Mouse (Mus musculus): Measurements from ENCODE around the gene Slc38a1.

Gene Slc38a1

GRCm38 (mm10) chr15:96622376-96622775 lies 20.3 kb downstream of the Slc38a1 start:
- CTCF ChIA-PET = no interaction called here

GRCm38 (mm10) chr15:96621686-96622085 lies 21.0 kb downstream of the Slc38a1 start:
- CTCF ChIA-PET = interaction anchor here (0.8 kb wide), 1 partner anchor 21 kb away, joined by 8 read pairs; no protein-coding TSS in a partner anchor

- CTCF ChIA-PET = no interaction called here
Measured at GRCm38 (mm10) chr15:96617555-96617954, 25.2 kb downstream of the Slc38a1 start.

GRCm38 (mm10) chr15:96608671-96609070 lies 34.0 kb downstream of the Slc38a1 start:
- CTCF ChIA-PET = no interaction called here

GRCm38 (mm10) chr15:96607422-96607821 lies 35.3 kb downstream of the Slc38a1 start:
- CTCF ChIA-PET = no interaction called here

GRCm38 (mm10) chr15:96604282-96604681 lies 38.4 kb downstream of the Slc38a1 start:
- CTCF ChIA-PET = interaction anchor here (0.8 kb wide), 1 partner anchor 11 kb away, joined by 4 read pairs; no protein-coding TSS in a partner anchor

GRCm38 (mm10) chr15:96602043-96602442 lies 40.7 kb downstream of the Slc38a1 start:
- CTCF ChIA-PET = interaction anchor here (0.5 kb wide), 2 partner anchors 59 to 140 kb away, joined by 6 to 10 read pairs; no protein-coding TSS in a partner anchor

- CTCF ChIA-PET = interaction anchor here (0.5 to 1.5 kb wide), 4 partner anchors 10 to 48 kb away, joined by 3 to 8 read pairs (median 4); no protein-coding TSS in a partner anchor
Measured at GRCm38 (mm10) chr15:96599852-96600781, 42.6 kb downstream of the Slc38a1 start.

- CTCF ChIA-PET = interaction anchor here (0.6 to 1.5 kb wide), 3 partner anchors 47 to 85 kb away, joined by 3 to 5 read pairs (median 4); no protein-coding TSS in a partner anchor
Measured at GRCm38 (mm10) chr15:96598888-96599578, 43.7 kb downstream of the Slc38a1 start.

- CTCF ChIA-PET = no interaction called here
Measured at GRCm38 (mm10) chr15:96597116-96597515, 45.6 kb downstream of the Slc38a1 start.

- CTCF ChIA-PET = interaction anchor here (0.6 kb wide), 1 partner anchor 105 kb away, joined by 3 read pairs; the partner anchor contains the start of gene Slc38a2
Measured at GRCm38 (mm10) chr15:96594316-96594715, 48.4 kb downstream of the Slc38a1 start.

- CTCF ChIA-PET = interaction anchor here (0.6 to 0.9 kb wide), 2 partner anchors 10 to 106 kb away, joined by 3 to 4 read pairs; partner anchors contain the start of gene Slc38a2
Measured at GRCm38 (mm10) chr15:96593866-96594265, 48.8 kb downstream of the Slc38a1 start.

- CTCF ChIA-PET = interaction anchor here (0.9 kb wide), 1 partner anchor 11 kb away, joined by 4 read pairs; no protein-coding TSS in a partner anchor
Measured at GRCm38 (mm10) chr15:96593457-96593856, 49.3 kb downstream of the Slc38a1 start.

- CTCF ChIA-PET = interaction anchor here (0.9 kb wide), 1 partner anchor 11 kb away, joined by 4 read pairs; no protein-coding TSS in a partner anchor
Measured at GRCm38 (mm10) chr15:96592976-96593375, 49.7 kb downstream of the Slc38a1 start.

- CTCF ChIA-PET = no interaction called here
Measured at GRCm38 (mm10) chr15:96591876-96592417, 50.8 kb downstream of the Slc38a1 start.

- CTCF ChIA-PET = no interaction called here
Measured at GRCm38 (mm10) chr15:96588996-96589657, 53.6 kb downstream of the Slc38a1 start.

GRCm38 (mm10) chr15:96587998-96588397 lies 54.7 kb downstream of the Slc38a1 start:
- CTCF ChIA-PET = no interaction called here

- CTCF ChIA-PET = no interaction called here
Measured at GRCm38 (mm10) chr15:96583371-96584008, 59.2 kb downstream of the Slc38a1 start.

- CTCF ChIA-PET = no interaction called here
Measured at GRCm38 (mm10) chr15:96576998-96577397, 65.7 kb downstream of the Slc38a1 start.

- CTCF ChIA-PET = no interaction called here
Measured at GRCm38 (mm10) chr15:96568983-96569363, 73.7 kb downstream of the Slc38a1 start.

Data from spleen, embryonic (tissue).